Mouse (Mus musculus): ENCODE data around the gene Hsd17b11. TPM values are rescaled to one million over a fixed set of nuclear protein-coding genes. Genes with fewer than 3 reads are reported as not detected.

Gene Hsd17b11
- total RNA-seq, 2 experiments from 2014 or later = 48.0 to 53.9 TPM

- Histone ChIP-seq H3K4me3 (no peak overlapping the region), H3K27ac (no peak overlapping the region)
- DNase-seq (ENCODE audit: low spot score in 2 of 2) = peak in 1 of 2 experiments; percentile 7
- TF ChIP-seq CTCF (conservative IDR thresholded peaks at IDR 0.05) = no peak
Measured at GRCm38 (mm10) chr5:103998739-103999138, 23.0 kb downstream of the Hsd17b11 start.

- H3K4me3 ChIP-seq = no peak overlapping the region
- H3K27ac ChIP-seq = no peak overlapping the region
- peak in 1 of 2 experiments; percentile 41 for DNase-seq (ENCODE audit: low spot score in 2 of 2)
- TF ChIP-seq CTCF (conservative IDR thresholded peaks at IDR 0.05) = peak; percentile 83
Measured at GRCm38 (mm10) chr5:103995181-103995580, 26.5 kb downstream of the Hsd17b11 start.

- no peak for TF ChIP-seq CTCF (conservative IDR thresholded peaks at IDR 0.05)
- Histone ChIP-seq H3K27ac (no peak overlapping the region), H3K4me3 (no peak overlapping the region)
- DNase-seq (ENCODE audit: low spot score in 2 of 2) = no peak
Measured at GRCm38 (mm10) chr5:103994669-103995068, 27.1 kb downstream of the Hsd17b11 start.

GRCm38 (mm10) chr5:103993601-103994000 is 28.1 kb downstream of the Hsd17b11 start:
- no peak overlapping the region for H3K27ac ChIP-seq
- DNase-seq (ENCODE audit: low spot score in 2 of 2) = no peak
- no peak overlapping the region for H3K4me3 ChIP-seq
- TF ChIP-seq CTCF (conservative IDR thresholded peaks at IDR 0.05) = peak; percentile 65

- no peak for DNase-seq (ENCODE audit: low spot score in 2 of 2)
Measured at GRCm38 (mm10) chr5:103992831-103993230, 28.9 kb downstream of the Hsd17b11 start.

GRCm38 (mm10) chr5:103980705-103981560 is 40.8 kb downstream of the Hsd17b11 start:
- no peak for DNase-seq (ENCODE audit: low spot score in 2 of 2)
- TF ChIP-seq CTCF (conservative IDR thresholded peaks at IDR 0.05) = no peak
- H3K27ac ChIP-seq = no peak overlapping the region

More at GRCm38 (mm10) chr5:103992831-103993230, 28.9 kb downstream of the Hsd17b11 start:
- no peak overlapping the region for H3K4me3 ChIP-seq
- no peak for TF ChIP-seq CTCF (conservative IDR thresholded peaks at IDR 0.05)
- H3K27ac ChIP-seq = no peak overlapping the region

GRCm38 (mm10) chr5:103977907-103978570 is 43.7 kb downstream of the Hsd17b11 start:
- DNase-seq (ENCODE audit: low spot score in 2 of 2) = no peak
- H3K27ac ChIP-seq = no peak overlapping the region
- no peak for TF ChIP-seq CTCF (conservative IDR thresholded peaks at IDR 0.05)
- no peak overlapping the region for H3K4me3 ChIP-seq

More at GRCm38 (mm10) chr5:103980705-103981560, 40.8 kb downstream of the Hsd17b11 start:
- no peak overlapping the region for H3K4me3 ChIP-seq

- no peak for DNase-seq (ENCODE audit: low spot score in 2 of 2)
- no peak for TF ChIP-seq CTCF (conservative IDR thresholded peaks at IDR 0.05)
- no peak within 1 kb of the TSS for H3K4me3 ChIP-seq
- no peak within 1 kb of the TSS for H3K27ac ChIP-seq
Measured at GRCm38 (mm10) chr5:103977297-103977696, 44.4 kb downstream of the Hsd17b11 start, which contains the start of gene Hsd17b13. TSS of gene Hsd17b13 (minus strand) at chr5:103977410.

- Histone ChIP-seq H3K4me3 (no peak overlapping the region), H3K27ac (no peak overlapping the region)
- DNase-seq (ENCODE audit: low spot score in 2 of 2) = no peak
- TF ChIP-seq CTCF (conservative IDR thresholded peaks at IDR 0.05) = no peak
Measured at GRCm38 (mm10) chr5:103975736-103976135, 46.0 kb downstream of the Hsd17b11 start.

GRCm38 (mm10) chr5:103972801-103973200 is 48.9 kb downstream of the Hsd17b11 start:
- Histone ChIP-seq H3K27ac (no peak overlapping the region), H3K4me3 (no peak overlapping the region)
- TF ChIP-seq CTCF (conservative IDR thresholded peaks at IDR 0.05) = no peak
- no peak for DNase-seq (ENCODE audit: low spot score in 2 of 2)

GRCm38 (mm10) chr5:103972379-103972778 is 49.3 kb downstream of the Hsd17b11 start:
- H3K27ac ChIP-seq = no peak overlapping the region
- no peak for TF ChIP-seq CTCF (conservative IDR thresholded peaks at IDR 0.05)
- no peak overlapping the region for H3K4me3 ChIP-seq
- DNase-seq (ENCODE audit: low spot score in 2 of 2) = no peak

GRCm38 (mm10) chr5:103971051-103971450 is 50.7 kb downstream of the Hsd17b11 start:
- TF ChIP-seq CTCF (conservative IDR thresholded peaks at IDR 0.05) = no peak
- Histone ChIP-seq H3K4me3 (no peak overlapping the region), H3K27ac (no peak overlapping the region)
- no peak for DNase-seq (ENCODE audit: low spot score in 2 of 2)

GRCm38 (mm10) chr5:103962935-103963429 is 58.7 kb downstream of the Hsd17b11 start:
- H3K4me3 ChIP-seq = no peak overlapping the region
- DNase-seq (ENCODE audit: low spot score in 2 of 2) = no peak
- H3K27ac ChIP-seq = no peak overlapping the region
- TF ChIP-seq CTCF (conservative IDR thresholded peaks at IDR 0.05) = no peak

Measured in layer of hippocampus, adult 2 months (tissue).